Mouse (Mus musculus) intestine, postnatal 0 days (tissue): ENCODE results near the gene Ubqln3. TPM values are rescaled to one million over a fixed set of nuclear protein-coding genes. Genes with fewer than 3 reads are reported as not detected.

Source experiments
- ATAC-seq: fragments of 200-750 bp; cut with Nextera tagmentation; 2 replicates; pipeline ENCODE4 v1.8.0; 2017; ENCODE audit warnings: mild to moderate bottlenecking, moderate TSS enrichment, moderate library complexity
- H3K27ac ChIP-seq: fragments of 300-500 bp; sonication (generic); 2 replicates; pipeline ENCODE4 v1.5.1; 2014; ENCODE audit warnings: mild to moderate bottlenecking, low read depth, low read length, moderate library complexity
- H3K27me3 ChIP-seq: fragments of 300-500 bp; sonication (generic); replicated peaks from 2 replicates; pipeline ENCODE4 v1.6.1; 2014; ENCODE audit warnings: low read length, mixed read lengths; ENCODE audit not compliant: control insufficient read depth, insufficient read depth
- H3K36me3 ChIP-seq: fragments of 300-500 bp; sonication (generic); 2 replicates; pipeline ENCODE4 v1.6.1; 2014; ENCODE audit warnings: mild to moderate bottlenecking, moderate library complexity; ENCODE audit not compliant: control insufficient read depth, insufficient read depth
- H3K4me1 ChIP-seq: fragments of 300-500 bp; sonication (generic); replicated peaks from 2 replicates; pipeline ENCODE4 v1.6.1; 2014; ENCODE audit warnings: antibody characterized with exemption, low read length, mixed read lengths; ENCODE audit not compliant: control insufficient read depth, insufficient read depth
- H3K4me2 ChIP-seq: fragments of 300-500 bp; sonication (generic); replicated peaks from 2 replicates; pipeline ENCODE4 v1.6.1; 2014; ENCODE audit warnings: low read depth, mild to moderate bottlenecking, moderate library complexity
- H3K4me3 ChIP-seq: fragments of 300-500 bp; sonication (generic); 2 replicates; pipeline ENCODE4 v1.5.1; 2014; ENCODE audit warnings: low read depth, low read length
- H3K9ac ChIP-seq: fragments of 300-500 bp; sonication (generic); 2 replicates; pipeline ENCODE4 v1.6.1; 2014; ENCODE audit warnings: mild to moderate bottlenecking, low read depth, low read length
- H3K9me3 ChIP-seq: fragments of 300-500 bp; sonication (generic); 2 replicates; pipeline ENCODE4 v1.6.1; 2016; ENCODE audit warnings: mixed run types; ENCODE audit not compliant: control insufficient read depth
- CTCF ChIP-seq: sonication (generic); IDR thresholded peaks from 2 replicates; pipeline ENCODE4 v1.5.1; 2016; ENCODE audit warnings: low read depth, mild to moderate bottlenecking, control low read depth, antibody characterized with exemption, moderate library complexity
- WGBS: fragments of 180-500 bp; shearing (Covaris S2); extraction: QIAGEN DNeasy Blood & Tissue Kit; methylation state at CpG from one replicate; pipeline ENCODE4 v1.1.7; 2014; 5-methylcytosine and 5-hydroxymethylcytosine counted together
- polyA plus RNA-seq: library from polyadenylated mRNA; unstranded; fragments of >200 nt; fragmentation: Nextera tagmentation; extraction: Ambion mirVana; gene quantifications from 2 replicates; pipeline ENCODE4 v1.2.1, GENCODE M21; 2015

Gene Ubqln3
- polyA plus RNA-seq, 1 experiment from 2014 or later: not detected

- TF ChIP-seq CTCF: no peak
- no peak for ATAC-seq
- H3K27ac ChIP-seq: no peak overlapping the region
- H3K4me2 ChIP-seq: no peak overlapping the region
- H3K27me3 ChIP-seq: no peaks in the 10 kb centered on the region
- no peaks in the 10 kb centered on the region for H3K36me3 ChIP-seq
- H3K4me1 ChIP-seq: no peaks in the 10 kb centered on the region
- no peak overlapping the region for H3K9ac ChIP-seq
- H3K9me3 ChIP-seq: no peaks in the 10 kb centered on the region
- WGBS: 48% methylated on average over 4 of the region's 4 CpGs
- H3K4me3 ChIP-seq: no peak overlapping the region
Measured at GRCm38 (mm10) chr7:104103913-104104756, 38.9 kb downstream of the Ubqln3 start.

Other genes starting within 250 kb of the Ubqln3 start
- not detected in 2 replicates for gene Olfr64, start 248.8 kb downstream of the Ubqln3 start, polyA plus RNA-seq
- not detected in 2 replicates for gene Olfr65, start 239.8 kb downstream of the Ubqln3 start, polyA plus RNA-seq
- gene Olfr631, start 214.5 kb downstream of the Ubqln3 start, polyA plus RNA-seq: not detected in 2 replicates
- not detected in 2 replicates for gene Olfr632, start 208.9 kb downstream of the Ubqln3 start, polyA plus RNA-seq
- not detected in 2 replicates for gene Olfr633, start 198.8 kb downstream of the Ubqln3 start, polyA plus RNA-seq
- not detected in 2 replicates for gene Olfr635, start 172.1 kb downstream of the Ubqln3 start, polyA plus RNA-seq
- gene Olfr638, start 144.5 kb downstream of the Ubqln3 start, polyA plus RNA-seq: not detected in 2 replicates
- gene Olfr639, start 126.0 kb downstream of the Ubqln3 start, polyA plus RNA-seq: not detected in 2 replicates
- gene Olfr640, start 117.7 kb downstream of the Ubqln3 start, polyA plus RNA-seq: not detected in 2 replicates
- gene Olfr641, start 107.8 kb downstream of the Ubqln3 start, polyA plus RNA-seq: not detected in 2 replicates
- not detected in 2 replicates for gene Olfr642, start 90.6 kb downstream of the Ubqln3 start, polyA plus RNA-seq
- not detected in 2 replicates for gene 4930516K23Rik, start 81.8 kb downstream of the Ubqln3 start, polyA plus RNA-seq
- not detected in 2 replicates for gene Olfr644, start 71.4 kb downstream of the Ubqln3 start, polyA plus RNA-seq
- gene Olfr645, start 57.8 kb downstream of the Ubqln3 start, polyA plus RNA-seq: not detected in 2 replicates
- not detected in 2 replicates for gene Olfr646, start 38.4 kb downstream of the Ubqln3 start, polyA plus RNA-seq
- not detected in 2 replicates for gene Ubqln5, start 13.5 kb downstream of the Ubqln3 start, polyA plus RNA-seq
- gene Olfr643, start 5.9 kb downstream of the Ubqln3 start, polyA plus RNA-seq: not detected in 2 replicates
- gene Ubqlnl, start 7.3 kb upstream of the Ubqln3 start, polyA plus RNA-seq: not detected in 2 replicates
- not detected in 2 replicates for gene Olfm5, start 21.6 kb upstream of the Ubqln3 start, polyA plus RNA-seq
- gene Olfr648, start 40.1 kb upstream of the Ubqln3 start, polyA plus RNA-seq: 0.08 and 0.09 TPM in 2 replicates
- gene Olfr649, start 52.7 kb upstream of the Ubqln3 start, polyA plus RNA-seq: not detected in 2 replicates
- gene Trim6, start 75.5 kb upstream of the Ubqln3 start, polyA plus RNA-seq: 0.44 and 0.55 TPM in 2 replicates
- gene Trim34a, start 101.2 kb upstream of the Ubqln3 start, polyA plus RNA-seq: 6.0 and 6.2 TPM in 2 replicates
- 1.6 TPM in 2 replicates for gene Trim5, start 144.8 kb upstream of the Ubqln3 start, polyA plus RNA-seq
- 23.8 and 26.3 TPM in 2 replicates for gene Trim12a, start 172.2 kb upstream of the Ubqln3 start, polyA plus RNA-seq
- gene Trim34b, start 186.2 kb upstream of the Ubqln3 start, polyA plus RNA-seq: 0.16 and 0.22 TPM in 2 replicates
- 4.8 and 5.0 TPM in 2 replicates for gene Trim12c, start 210.1 kb upstream of the Ubqln3 start, polyA plus RNA-seq
- gene Trim30b, start 226.6 kb upstream of the Ubqln3 start, polyA plus RNA-seq: 0.23 and 0.24 TPM in 2 replicates